Mouse (Mus musculus) neutrophil, adult 5-6 weeks (primary cell): ENCODE measurements around the gene Tmtc4. TPM values are rescaled to one million over a fixed set of nuclear protein-coding genes. Genes with fewer than 3 reads are reported as not detected.

Experiments used
- ATAC-seq: fragments of 151-379, 151-347 bp; 2 replicates; pipeline ENCODE4 v1.8.0; 2017; ENCODE audit warnings: mild to moderate bottlenecking, moderate TSS enrichment; ENCODE audit not compliant: insufficient number of reproducible peaks, poor library complexity, low FRiP score, severe bottlenecking; ENCODE audit errors: extremely low read depth
- total RNA-seq: library from RNA; stranded (forward); fragments of 200-1000 nt; gene quantifications from 2 replicates; pipeline ENCODE4 v1.2.3, GENCODE M21; 2017

The Tmtc4 gene
- total RNA-seq, 1 experiment from 2014 or later: 7.0 TPM

DNA sequence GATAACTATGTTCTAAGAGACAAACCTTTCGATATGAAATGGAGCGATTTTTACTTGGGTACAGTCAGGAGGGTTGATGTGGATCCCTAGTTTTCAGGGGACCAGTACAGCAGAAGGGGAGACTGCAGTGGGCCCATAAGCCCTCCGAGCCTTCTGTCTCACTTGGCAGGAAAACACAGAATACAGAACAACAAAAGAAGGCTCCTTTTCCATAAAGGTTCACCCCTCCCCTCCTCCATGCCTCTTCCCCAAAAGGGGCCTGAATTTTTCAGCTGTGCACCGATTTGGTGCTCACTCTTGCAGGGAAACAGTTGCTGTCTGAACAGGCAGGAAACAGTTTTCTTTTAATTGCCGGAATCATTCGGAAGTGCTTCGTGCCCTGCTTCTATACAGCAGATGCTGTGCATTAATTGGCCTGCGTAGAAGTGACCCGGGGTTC, 101.6 kb downstream of the Tmtc4 start:
- no peak for ATAC-seq

- ATAC-seq: no peak
Observed at GRCm38 (mm10) chr14:122881699-122882098, 102.1 kb downstream of the Tmtc4 start.

GRCm38 (mm10) chr14:122880291-122880690, 103.5 kb downstream of the Tmtc4 start:
- no peak for ATAC-seq

DNA sequence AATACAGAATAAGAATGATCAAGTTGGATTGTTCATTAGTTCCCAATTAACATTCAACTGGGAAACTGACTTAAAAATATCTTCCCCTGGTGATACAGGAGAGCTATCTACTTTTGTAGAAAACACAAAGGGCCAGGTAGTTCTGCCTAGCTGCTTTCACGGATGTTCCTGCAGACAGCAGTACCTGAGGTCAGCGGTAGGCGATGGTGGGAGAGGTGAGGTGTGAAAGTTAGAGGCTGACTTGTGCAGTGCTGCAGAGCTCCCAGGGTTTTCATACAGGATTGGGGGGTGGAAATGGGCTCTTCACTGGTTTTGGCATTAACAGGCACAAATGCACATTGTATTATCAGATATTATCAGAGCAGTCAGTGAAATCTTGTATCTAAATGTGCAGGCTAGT, 106.0 kb downstream of the Tmtc4 start:
- ATAC-seq: no peak

- no peak for ATAC-seq
Observed at GRCm38 (mm10) chr14:122876723-122877122, 107.1 kb downstream of the Tmtc4 start.

GRCm38 (mm10) chr14:122876163-122876562, 107.7 kb downstream of the Tmtc4 start:
- ATAC-seq: peak; percentile 79; the same call in 1 of the 2 replicates

DNA sequence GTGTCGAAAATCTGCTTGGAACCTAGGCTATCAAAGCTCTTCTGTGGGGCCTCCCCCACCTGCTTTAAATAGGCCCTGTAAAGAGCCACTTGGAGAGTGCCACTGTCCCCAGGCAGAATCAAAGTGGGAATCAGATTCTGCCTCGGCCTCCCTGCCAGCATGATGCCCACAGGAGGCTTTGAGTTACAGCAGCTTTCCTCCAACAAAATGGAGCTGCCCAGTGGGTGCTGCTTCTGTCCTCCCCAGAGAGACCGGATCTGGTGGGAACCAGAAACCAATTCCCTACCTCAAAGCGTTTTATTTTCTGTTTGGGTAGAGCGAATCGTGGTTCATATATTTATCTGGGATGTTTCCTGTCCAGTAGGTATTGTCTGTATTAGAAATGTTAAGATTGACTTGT, 108.2 kb downstream of the Tmtc4 start:
- no peak for ATAC-seq

DNA sequence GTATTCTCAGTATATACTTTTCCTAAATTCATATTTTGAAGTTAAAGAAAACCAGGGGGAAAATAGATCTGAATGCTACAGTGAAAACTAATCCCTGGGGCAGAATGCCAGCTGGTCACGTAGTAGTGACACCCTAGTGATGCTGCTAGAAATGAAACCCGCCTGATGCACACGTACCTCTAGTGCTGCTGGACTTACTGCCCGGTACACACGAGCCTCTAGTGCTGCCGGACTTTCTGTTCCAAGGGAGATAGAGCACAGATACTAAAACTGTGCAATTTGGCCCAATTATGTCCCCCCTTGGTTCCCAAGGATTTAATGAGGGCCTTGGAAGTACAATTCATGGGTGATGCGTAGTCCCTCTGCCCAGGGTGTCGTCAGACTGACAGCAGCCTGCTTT, 108.8 kb downstream of the Tmtc4 start:
- no peak for ATAC-seq

DNA sequence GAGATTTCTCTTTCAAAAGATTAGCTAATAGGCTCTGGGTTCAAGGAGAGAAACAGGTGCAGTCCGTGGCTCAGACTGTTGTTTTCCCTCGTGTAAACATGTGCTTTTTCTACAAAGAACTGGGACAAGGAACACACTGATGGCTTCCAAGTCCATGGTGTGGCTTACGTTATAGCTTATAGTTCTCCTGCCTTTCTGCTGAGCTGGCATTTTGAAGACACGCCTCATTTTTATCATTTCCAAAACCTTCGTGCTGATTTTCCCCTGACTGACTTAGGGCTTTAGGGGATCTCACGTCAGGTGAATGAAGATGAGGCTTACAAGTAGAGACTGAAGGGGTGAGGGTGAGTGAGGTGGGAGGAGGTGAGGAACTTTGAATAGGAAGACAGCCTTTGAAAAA, 111.2 kb downstream of the Tmtc4 start:
- ATAC-seq: no peak

- no peak for ATAC-seq
Observed at GRCm38 (mm10) chr14:122871841-122872580, 111.8 kb downstream of the Tmtc4 start.

- ATAC-seq: no peak
Observed at GRCm38 (mm10) chr14:122869831-122870230, 114.0 kb downstream of the Tmtc4 start.

Other genes with a start within 250 kb of the Tmtc4 start
- gene Ggact, start 70.3 kb downstream of the Tmtc4 start, total RNA-seq: 8.3 and 10.7 TPM in 2 replicates